Mouse (Mus musculus) retina, postnatal 1 day (tissue): ENCODE measurements around the gene Ptprm.

Experiments
- DNase-seq: peaks from one replicate; pipeline ENCODE4 v3.0.0-alpha.2; 2012

Gene Ptprm

GRCm38 (mm10) chr17:66708748-66709147 lies 645.5 kb downstream of the Ptprm start:
- DNase-seq: no peak

- peak; percentile 68 for DNase-seq
Measured at GRCm38 (mm10) chr17:66707684-66708083, 646.6 kb downstream of the Ptprm start.

DNA sequence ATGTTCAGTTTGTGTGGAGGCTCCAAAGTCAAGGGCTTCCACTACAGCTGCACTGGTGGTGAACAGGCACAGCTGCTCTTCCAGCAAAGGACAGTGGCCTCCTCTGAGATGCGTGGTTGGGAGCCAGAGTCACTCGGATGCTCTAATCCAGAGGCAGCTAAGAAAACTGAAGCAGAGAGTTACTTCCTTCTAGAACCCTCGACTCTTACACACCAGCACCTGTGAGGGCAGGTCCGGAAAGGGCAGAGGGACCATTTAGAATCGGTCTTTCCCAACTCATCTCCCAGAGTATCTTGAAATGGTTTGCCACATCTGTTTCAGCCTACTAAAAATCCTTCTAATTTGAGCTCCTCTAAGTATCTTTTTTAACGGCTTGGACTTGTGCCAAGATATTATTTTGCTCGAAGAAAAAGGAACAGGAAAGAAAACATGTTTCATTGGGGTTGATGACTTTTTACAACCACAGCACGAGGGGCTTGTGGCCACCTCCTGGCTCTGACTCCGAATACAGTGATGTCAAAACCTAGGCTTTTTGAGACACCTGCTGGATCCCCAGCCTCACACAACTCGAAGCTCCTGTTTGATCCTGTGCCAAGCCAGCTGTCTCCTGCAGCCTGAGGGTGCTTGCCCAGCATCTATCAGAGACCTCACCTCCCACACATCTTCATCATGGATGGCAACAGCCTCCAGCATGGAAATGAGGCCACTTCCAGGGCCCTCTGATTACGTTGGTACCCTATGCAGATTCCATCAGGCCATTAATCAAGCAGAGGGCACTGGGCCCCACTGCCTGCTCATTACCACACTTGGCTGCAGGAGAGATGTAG lies 652.7 kb downstream of the Ptprm start:
- peak; percentile 51 for DNase-seq

- no peak for DNase-seq
Measured at GRCm38 (mm10) chr17:66699896-66700295, 654.4 kb downstream of the Ptprm start.

DNA sequence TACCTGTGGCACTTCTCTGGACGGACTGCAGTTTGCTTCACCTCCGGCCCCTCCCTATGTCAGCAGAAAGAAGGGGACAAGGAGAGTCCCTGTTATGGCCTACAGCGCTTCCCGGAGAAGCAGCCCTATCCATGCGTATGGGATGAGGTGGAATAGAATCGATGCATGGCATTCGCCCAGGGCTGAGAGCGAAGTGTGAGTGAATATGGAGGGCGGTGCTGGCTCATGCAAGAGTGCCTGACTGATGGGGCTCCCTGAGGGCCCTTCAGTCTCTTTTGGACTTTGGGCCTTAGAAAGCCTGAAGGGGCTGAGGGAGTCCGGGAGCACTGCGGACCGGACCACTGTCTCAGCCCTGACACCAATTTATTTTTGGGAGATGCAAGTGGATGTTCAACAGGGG lies 656.6 kb downstream of the Ptprm start:
- no peak for DNase-seq

GRCm38 (mm10) chr17:66696531-66697172 lies 657.6 kb downstream of the Ptprm start:
- no peak for DNase-seq

DNA sequence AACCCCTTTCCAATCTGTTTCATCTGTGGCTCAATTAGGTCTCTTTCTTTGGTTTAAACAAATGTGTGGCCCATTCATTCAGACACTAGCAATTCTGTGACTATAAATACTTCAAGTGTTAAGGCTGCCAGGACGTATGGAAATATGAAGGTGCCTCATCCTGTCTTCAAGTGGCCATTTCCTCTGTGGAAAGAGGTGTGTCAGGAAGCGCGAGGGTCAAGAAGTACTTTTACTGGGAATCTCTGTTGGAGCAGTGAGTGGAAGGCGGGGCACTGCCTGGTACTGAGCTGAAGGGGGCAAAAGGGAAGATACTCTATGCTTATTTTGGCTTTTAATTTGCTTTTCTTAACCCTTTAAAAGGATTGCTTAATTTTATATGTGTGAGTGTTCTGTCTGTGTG lies 659.9 kb downstream of the Ptprm start:
- DNase-seq: no peak

- DNase-seq: peak; percentile 76
Measured at GRCm38 (mm10) chr17:66693676-66694304, 660.5 kb downstream of the Ptprm start.

DNA sequence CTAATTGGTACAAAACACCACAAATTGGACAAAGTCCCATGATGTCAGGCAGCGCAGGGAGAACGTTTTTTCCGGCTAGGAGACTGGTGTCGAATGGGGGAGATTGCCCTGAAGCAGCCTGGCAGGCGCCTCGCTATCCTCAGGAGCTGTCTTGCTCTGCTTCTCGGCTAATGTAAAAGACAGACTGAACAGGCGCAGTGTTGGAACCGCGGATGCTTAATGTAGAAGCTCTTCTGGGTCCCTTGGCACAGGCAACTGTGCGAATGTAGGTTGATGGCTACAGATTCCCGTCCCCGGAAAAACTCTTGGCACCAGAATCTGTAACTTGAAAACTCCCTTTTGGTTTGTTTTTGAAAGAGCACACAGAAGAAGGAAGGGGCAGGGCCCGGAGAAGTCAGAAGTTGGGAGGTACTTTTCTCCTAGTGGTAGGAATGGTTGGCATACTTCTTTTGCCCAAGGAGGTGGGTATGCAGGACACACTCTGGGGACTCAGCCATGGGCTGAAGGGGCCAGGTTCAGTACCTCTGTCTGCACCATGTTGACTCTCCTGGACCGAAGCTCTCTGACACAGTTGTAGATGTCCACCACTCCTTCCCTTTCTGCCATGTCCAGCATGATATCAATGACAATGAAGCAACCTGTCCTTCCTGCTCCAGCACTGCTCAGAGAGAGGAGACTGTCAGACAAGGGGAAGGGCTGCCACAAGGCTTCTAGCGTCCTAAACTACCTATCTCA lies 661.1 kb downstream of the Ptprm start:
- DNase-seq: no peak

- DNase-seq: no peak
Measured at GRCm38 (mm10) chr17:66688179-66688578, 666.1 kb downstream of the Ptprm start.

DNA sequence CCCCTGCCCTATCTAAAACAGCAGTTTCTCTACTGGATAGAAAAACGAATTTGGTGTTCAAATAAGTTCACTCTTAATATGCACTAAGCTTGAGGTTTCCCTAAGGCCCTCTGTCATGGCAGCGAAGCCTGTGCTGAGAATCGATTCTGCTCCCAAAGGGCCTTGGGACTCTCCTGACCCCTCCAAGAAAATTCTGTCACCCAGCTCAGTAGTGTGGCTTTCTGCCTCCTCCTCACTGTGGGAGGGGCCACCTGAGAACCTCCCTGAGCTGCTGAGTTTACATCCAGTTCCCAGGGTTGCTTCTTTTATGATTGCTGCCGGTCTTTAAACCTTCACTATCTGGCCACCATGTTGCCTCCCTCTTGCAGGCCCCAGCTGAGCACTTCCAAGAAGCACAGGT lies 666.7 kb downstream of the Ptprm start:
- no peak for DNase-seq

DNA sequence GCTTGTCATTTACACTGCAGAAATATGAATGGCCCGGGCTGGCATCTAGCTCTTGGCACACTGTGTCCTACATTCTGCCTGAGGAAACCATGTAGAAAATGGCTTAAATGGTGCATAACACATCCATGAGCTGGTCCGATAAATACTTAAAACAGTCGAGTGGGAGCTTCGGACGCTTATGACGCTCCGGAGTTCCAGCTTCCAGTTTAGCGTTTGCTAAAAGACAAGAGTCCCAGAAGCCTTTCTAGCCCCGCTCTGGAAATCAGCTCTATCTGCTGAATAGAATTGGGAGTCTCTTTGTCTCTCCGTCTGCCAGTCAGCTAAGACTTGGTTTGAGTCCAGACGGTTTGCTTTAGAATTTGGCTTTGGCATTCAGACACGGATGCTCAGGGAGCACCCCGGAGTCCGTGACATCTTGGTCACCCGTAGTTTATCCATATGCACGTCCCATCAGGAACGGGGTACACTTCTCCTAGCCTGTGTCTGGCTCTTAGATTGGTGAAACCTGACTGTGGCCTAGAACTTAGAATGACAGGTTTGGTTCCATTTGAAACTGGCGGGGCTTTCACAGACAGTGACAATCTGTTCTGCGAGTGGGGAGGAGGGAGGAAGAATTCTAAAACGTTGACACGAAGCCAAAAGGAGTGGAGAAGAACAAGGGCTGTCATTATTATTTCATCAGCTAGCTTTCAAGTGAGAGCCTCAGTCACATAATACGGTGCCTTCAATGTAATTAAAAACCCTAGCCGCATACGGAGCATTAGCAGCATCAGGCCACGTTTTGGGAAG lies 667.4 kb downstream of the Ptprm start:
- peak; percentile 95 for DNase-seq

- DNase-seq: no peak
Measured at GRCm38 (mm10) chr17:66683411-66683810, 670.8 kb downstream of the Ptprm start.

DNA sequence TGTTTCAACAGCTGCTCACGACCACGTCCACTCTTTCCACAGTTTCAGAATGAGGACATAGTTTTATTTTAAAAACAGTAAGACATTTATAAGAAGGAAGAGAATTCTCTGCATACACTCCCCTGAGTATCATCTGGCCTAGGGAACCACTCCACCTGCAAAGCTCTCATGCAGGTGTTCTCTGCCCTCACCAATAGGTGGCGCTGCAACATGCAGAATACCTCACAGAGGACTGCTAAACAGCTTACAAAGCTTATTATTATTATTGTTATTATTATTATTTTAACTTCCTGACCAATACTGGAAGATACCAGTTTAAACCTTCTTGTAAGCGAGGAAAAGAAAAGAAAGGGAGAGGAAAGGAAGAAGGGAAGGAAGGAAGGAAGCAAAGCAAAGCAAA lies 673.6 kb downstream of the Ptprm start:
- DNase-seq: peak; percentile 76

- no peak for DNase-seq
Measured at GRCm38 (mm10) chr17:66674667-66675066, 679.6 kb downstream of the Ptprm start.

DNA sequence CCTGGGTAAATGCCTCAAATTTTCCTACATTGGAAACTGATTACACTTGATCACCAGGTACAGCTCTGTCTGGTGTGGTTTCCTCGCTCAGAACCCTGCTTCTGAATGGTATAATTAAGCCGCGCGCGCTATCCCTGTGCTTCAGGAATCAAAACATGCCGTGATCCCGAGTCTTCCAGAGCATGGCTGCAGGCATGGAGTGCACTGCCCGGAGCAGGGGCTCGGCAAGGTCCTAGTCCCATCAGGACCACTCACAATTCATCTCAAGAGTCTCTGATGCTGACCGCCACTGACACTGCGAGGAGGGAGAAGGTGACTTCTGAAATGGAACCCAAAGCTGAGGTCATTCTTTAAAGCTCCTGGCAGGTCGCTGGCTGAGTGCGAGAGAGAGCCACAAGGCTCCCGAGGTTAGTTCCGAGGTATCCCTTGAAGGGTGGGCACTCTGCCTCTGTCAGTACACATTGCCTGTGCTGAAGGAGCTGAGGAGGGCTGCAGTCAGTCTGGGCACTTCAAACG lies 682.5 kb downstream of the Ptprm start:
- no peak for DNase-seq

GRCm38 (mm10) chr17:66671287-66671686 lies 683.0 kb downstream of the Ptprm start:
- no peak for DNase-seq

DNA sequence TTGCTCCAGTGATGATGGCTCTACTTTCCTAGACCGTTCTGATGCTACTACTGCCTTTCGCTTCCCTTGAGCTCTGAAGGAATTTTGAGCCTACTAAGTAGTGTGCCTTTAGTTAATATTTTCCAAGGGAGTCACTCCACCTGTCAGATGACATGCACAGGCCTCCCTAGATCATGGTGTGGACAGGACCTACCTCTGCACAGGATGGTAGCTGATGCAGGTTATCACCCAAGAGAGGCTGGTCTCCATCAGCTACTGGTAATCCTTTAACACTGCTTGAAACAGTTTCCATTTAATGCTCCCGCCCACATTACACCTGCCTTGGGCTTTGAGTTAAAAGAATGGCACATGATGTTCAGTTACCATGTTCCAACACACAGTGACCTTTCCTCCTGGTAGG lies 688.5 kb downstream of the Ptprm start:
- DNase-seq: no peak

- no peak for DNase-seq
Measured at GRCm38 (mm10) chr17:66665201-66665756, 689.0 kb downstream of the Ptprm start.

DNA sequence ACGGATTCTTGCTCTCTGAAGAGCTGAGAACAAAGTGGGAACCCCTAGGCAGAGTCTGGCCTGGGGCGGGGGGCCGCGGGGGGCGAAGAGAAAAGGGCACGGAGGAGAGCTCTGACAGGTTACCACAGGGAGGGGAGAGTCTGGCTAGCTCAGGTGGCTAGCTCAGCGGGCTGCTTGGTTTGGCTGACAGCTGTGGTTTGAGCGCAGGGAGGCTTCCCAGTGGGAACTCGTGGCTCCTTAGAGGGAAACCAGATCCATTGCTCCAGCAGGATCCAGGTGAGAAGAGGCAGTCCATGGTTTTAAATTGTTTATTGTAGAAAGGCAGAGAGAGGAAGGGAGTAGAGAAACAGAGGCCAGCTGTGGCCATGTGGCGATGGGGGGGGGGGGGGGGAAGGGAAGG lies 689.5 kb downstream of the Ptprm start:
- no peak for DNase-seq

DNA sequence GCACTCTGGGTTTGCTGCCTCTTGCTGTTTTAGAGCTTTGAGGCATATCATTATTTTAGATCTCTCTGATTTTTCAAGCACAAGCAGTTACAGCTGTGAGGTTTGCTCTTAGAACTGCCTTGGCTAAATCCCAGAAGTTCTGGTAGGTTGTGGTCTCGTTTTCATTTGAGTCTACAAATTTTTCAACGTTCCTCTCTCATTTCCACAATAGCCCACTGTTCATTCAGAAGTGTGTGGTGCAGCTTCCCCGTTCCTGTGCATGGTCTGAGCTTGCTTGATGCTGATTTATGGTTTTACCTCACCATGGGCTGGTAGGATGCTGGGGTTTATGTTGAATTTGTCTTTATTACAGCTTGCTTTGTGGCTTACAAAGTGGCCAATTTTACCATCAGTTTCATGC lies 695.0 kb downstream of the Ptprm start:
- no peak for DNase-seq
